Mouse (Mus musculus): ENCODE measurements around the gene Tiam2. TPM values are rescaled to one million over a fixed set of nuclear protein-coding genes. Genes with fewer than 3 reads are reported as not detected.

Gene Tiam2
- polyA plus RNA-seq, 1 experiment from 2014 or later: 0.56 TPM

DNA sequence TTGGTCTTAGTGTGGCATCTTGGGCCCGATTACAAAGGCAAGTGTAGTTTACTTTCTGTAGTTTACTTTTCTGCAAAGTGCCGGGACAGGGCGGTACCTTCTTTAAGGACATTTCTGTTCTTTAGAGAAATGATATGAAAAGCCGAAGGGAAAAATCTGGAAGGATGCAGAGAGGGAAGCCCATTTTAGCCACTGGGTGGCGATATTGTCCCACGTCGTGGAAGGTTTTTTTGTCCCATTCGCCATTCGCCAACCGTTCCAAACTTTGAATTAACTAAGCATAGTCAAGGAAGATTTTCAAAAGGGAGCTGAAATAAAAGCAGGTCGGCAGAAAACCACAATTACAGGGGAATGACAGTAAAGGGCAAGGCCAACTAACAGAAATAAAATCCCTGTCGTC, 244.5 kb downstream of the Tiam2 start:
- Histone ChIP-seq H3K27me3 (ENCODE audit: insufficient read depth, low read length) (no peaks in the 10 kb centered on the region), H3K4me1 (ENCODE audit: insufficient read depth) (no peaks in the 10 kb centered on the region), H3K4me2 (ENCODE audit: low read depth, low read length) (no peak overlapping the region), H3K4me3 (ENCODE audit: low read depth, low read length) (no peak overlapping the region), H3K9ac (replicated peaks) (no peak overlapping the region), H3K27ac (ENCODE audit: low read depth) (no peak overlapping the region), H3K36me3 (replicated peaks; ENCODE audit: insufficient read depth, low read length) (no peaks in the 10 kb centered on the region), H3K9me3 (ENCODE audit: low read length) (no peaks in the 10 kb centered on the region)
- ATAC-seq (no peak), DNase-seq (peak; percentile 68)
- WGBS (ENCODE audit: insufficient replicate concordance): 6% methylated on average over 12 of the region's 12 CpGs
- TF ChIP-seq CTCF (IDR thresholded peaks at IDR 0.05; ENCODE audit: low read depth) (peak; percentile 83), EP300 (IDR thresholded peaks at IDR 0.05; ENCODE audit: low read depth) (no peak)

Other genes starting within 250 kb of the Tiam2 start
- gene Scaf8, start 211.6 kb upstream of the Tiam2 start, polyA plus RNA-seq (2015; fragmentation: Nextera tagmentation; extraction: Ambion mirVana): 4.2 and 4.5 TPM in 2 replicates
- gene Cldn20, start 206.0 kb downstream of the Tiam2 start, polyA plus RNA-seq (2015; fragmentation: Nextera tagmentation; extraction: Ambion mirVana): not detected in 2 replicates
- gene Tfb1m, start 231.2 kb downstream of the Tiam2 start, polyA plus RNA-seq (2015; fragmentation: Nextera tagmentation; extraction: Ambion mirVana): 10.3 and 12.0 TPM in 2 replicates

Measured in liver, postnatal 0 days (tissue).